Mouse (Mus musculus) embryonic facial prominence, embryonic 14.5 days (tissue): ENCODE data around the gene Zc3h4. TPM values are rescaled to one million over a fixed set of nuclear protein-coding genes. Genes with fewer than 3 reads are reported as not detected.

Experiments
- ATAC-seq: fragments of 200-750 bp; cut with Nextera tagmentation; 2 replicates; pipeline ENCODE4 v1.8.0; 2017; ENCODE audit warnings: low read depth, moderate number of reproducible peaks, moderate TSS enrichment
- DNase-seq: peaks from one replicate; pipeline ENCODE4 v3.0.0-alpha.2; 2015; ENCODE audit warnings: low spot score
- H3K27ac ChIP-seq: fragments of 300-500 bp; sonication (generic); replicated peaks from 2 replicates; pipeline ENCODE4 v1.5.1; 2014; ENCODE audit warnings: low read depth, mild to moderate bottlenecking, low read length, moderate library complexity
- H3K27me3 ChIP-seq: fragments of 300-500 bp; sonication (generic); replicated peaks from 2 replicates; pipeline ENCODE4 v1.6.1; 2014; ENCODE audit warnings: low read length; ENCODE audit not compliant: control insufficient read depth, insufficient read depth
- H3K36me3 ChIP-seq: fragments of 300-500 bp; sonication (generic); 2 replicates; pipeline ENCODE4 v1.6.1; 2014; ENCODE audit warnings: low read length, mixed read lengths; ENCODE audit not compliant: control insufficient read depth, insufficient read depth
- H3K4me1 ChIP-seq: fragments of 300-500 bp; sonication (generic); 2 replicates; pipeline ENCODE4 v1.6.1; 2014; ENCODE audit warnings: antibody characterized with exemption, low read length; ENCODE audit not compliant: control insufficient read depth, insufficient read depth
- H3K4me2 ChIP-seq: fragments of 300-500 bp; sonication (generic); 2 replicates; pipeline ENCODE4 v1.6.1; 2014; ENCODE audit warnings: low read depth, mild to moderate bottlenecking, low read length, moderate library complexity, mixed read lengths
- H3K4me3 ChIP-seq: fragments of 300-500 bp; sonication (generic); 2 replicates; pipeline ENCODE4 v1.5.1; 2014; ENCODE audit warnings: low read depth, mild to moderate bottlenecking, low read length
- H3K9ac ChIP-seq: fragments of 300-500 bp; sonication (generic); 2 replicates; pipeline ENCODE4 v1.6.1; 2014; ENCODE audit warnings: low read depth, mild to moderate bottlenecking, low read length, moderate library complexity, mixed read lengths
- H3K9me3 ChIP-seq: fragments of 300-500 bp; sonication (generic); 2 replicates; pipeline ENCODE4 v1.6.1; 2016; ENCODE audit warnings: low read length; ENCODE audit not compliant: control insufficient read depth
- WGBS: fragments of 180-500 bp; shearing (Covaris S2); extraction: QIAGEN DNeasy Blood & Tissue Kit; methylation state at CpG from one replicate; pipeline ENCODE4 v1.1.7; 2014; 5-methylcytosine and 5-hydroxymethylcytosine counted together
- polyA plus RNA-seq: library from polyadenylated mRNA; unstranded; fragments of >200 nt; fragmentation: Nextera tagmentation; extraction: Ambion mirVana; gene quantifications from 2 replicates; pipeline ENCODE4 v1.2.1, GENCODE M21; 2014

The Zc3h4 gene
- polyA plus RNA-seq, 1 experiment from 2014 or later = 12.1 TPM

DNA sequence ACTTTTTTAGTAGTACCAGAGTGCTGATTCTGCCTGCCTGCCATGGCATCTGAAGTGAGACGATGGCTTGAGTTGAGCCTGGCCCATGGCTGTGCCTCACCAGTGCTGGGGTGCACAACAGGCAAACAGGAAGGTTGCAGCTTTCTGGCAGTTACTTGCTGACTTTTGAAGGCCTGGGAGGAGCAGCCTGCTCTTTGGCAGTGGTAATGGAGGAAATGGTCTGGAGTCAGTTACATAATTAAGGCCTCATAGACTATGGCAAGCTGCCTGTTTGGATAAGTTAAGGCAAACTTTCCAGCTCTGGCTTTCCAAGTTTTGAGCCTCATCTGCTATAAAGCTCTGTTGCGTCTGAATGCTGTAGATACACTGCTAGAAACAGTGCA lies 4.4 kb downstream of the Zc3h4 start:
- Histone ChIP-seq H3K36me3 (no peaks in the 10 kb centered on the region; the same call in 1 of the 2 replicates), H3K9ac (peak overlapping the region; percentile 37; the same call in 1 of the 2 replicates), H3K4me2 (peak overlapping the region; percentile 35), H3K4me1 (peaks cover 29% of the 10 kb centered on the region), H3K27me3 (no peaks in the 10 kb centered on the region), H3K4me3 (no peak overlapping the region), H3K27ac (peak overlapping the region; percentile 89), H3K9me3 (no peaks in the 10 kb centered on the region)
- DNase-seq (peak; percentile 92), ATAC-seq (0 out of 2 replicates have a peak, but pooled peaks have one; percentile 4)
- 54% methylated on average over 2 of the region's 2 CpGs for WGBS

DNA sequence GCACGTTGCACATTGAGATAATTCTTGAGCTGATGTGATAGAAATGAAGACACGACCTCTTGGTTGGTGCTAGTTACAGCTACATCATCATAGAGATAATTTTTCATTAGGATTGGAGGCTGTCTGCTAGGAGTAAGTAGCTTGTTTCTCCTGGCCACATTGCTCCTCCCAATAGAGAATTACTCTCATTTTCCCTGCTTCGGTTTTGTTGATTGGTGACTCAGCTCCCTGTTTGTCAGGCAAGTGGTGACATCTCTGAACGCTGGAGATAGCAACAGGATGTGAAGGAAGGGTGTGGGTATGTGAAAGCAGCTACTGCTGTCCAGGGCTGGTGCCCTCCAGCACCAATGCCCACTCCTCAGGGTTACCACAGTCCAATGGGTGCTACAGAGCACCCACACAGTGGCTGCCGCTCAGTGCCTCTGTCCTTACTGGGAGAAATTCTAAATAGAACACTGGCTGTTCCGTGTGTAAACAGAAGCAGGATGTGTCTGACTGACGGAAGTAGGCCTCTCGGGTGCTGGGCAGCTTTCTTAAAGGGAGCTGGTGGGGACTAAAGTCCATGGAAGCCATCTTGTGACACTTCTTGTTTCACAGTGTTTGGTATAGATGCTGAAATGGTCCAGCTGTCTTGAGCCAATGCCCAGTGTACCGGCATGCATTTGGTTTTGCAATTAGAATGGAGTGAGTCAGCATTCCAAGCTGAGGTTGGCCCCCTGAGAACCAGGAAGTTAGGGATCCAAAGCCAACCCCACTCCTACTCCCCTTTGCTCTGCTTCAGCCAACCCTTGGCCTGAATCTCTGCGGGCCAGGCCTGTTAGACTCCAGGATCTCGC lies 5.0 kb downstream of the Zc3h4 start:
- H3K4me2 ChIP-seq = peak overlapping the region; percentile 35
- H3K9ac ChIP-seq = peak overlapping the region; percentile 50; the same call in 1 of the 2 replicates
- peak; percentile 62 for DNase-seq
- H3K9me3 ChIP-seq = no peaks in the 10 kb centered on the region
- peak; percentile 14; the same call in 1 of the 2 replicates for ATAC-seq
- peak overlapping the region; percentile 89 for H3K27ac ChIP-seq
- H3K27me3 ChIP-seq = no peaks in the 10 kb centered on the region
- H3K4me1 ChIP-seq = peaks cover 29% of the 10 kb centered on the region
- WGBS = 51% methylated on average over 11 of the region's 11 CpGs
- no peaks in the 10 kb centered on the region; the same call in 1 of the 2 replicates for H3K36me3 ChIP-seq
- peak overlapping the region; percentile 6; the same call in 1 of the 2 replicates for H3K4me3 ChIP-seq

DNA sequence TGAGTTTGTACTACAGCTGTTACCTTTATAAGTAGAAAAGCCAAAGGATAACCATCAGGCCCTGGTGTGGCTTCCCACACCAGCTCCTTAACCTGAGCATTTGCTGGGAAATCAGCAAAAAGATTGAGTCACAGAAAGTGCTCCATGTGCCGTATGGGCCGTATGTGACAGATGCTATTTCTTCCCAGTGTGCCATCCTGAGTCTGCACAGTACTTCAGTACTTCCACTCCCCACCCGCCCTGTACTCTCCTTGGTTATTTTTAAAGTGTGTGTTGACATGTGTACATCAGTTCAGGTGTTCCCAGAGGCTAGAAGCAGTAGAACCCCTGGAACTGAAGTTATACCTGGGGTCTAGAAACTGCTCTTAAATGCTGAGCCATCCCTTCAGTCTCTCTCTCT lies 6.3 kb downstream of the Zc3h4 start:
- ATAC-seq (no peak), DNase-seq (no peak)
- Histone ChIP-seq H3K4me1 (peaks cover 29% of the 10 kb centered on the region), H3K27ac (no peak overlapping the region), H3K27me3 (no peaks in the 10 kb centered on the region), H3K36me3 (no peaks in the 10 kb centered on the region; the same call in 1 of the 2 replicates), H3K4me2 (no peak overlapping the region), H3K9ac (no peak overlapping the region), H3K9me3 (no peaks in the 10 kb centered on the region), H3K4me3 (no peak overlapping the region)
- WGBS = 91% methylated on average over 3 of the region's 3 CpGs

DNA sequence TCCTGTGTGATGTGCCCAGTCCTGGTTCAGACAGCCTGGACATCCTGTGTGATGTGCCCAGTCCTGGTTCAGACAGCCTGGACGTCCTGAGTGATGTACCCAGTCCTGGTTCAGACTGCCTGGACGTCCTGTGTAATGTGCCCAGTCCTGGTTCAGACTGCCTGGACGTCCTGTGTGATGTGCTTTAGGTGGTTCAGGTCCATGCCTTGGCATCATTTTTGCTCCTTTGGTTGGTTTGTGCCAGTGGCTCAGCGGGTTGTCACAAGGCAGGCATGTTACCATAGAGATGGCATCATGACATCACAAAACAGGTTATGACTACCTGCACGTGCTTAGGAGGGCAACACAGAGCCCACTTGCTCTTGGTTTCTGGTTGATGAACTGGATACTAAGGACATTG lies 10.4 kb downstream of the Zc3h4 start:
- H3K27ac ChIP-seq = no peak overlapping the region
- DNase-seq = no peak
- no peak for ATAC-seq
- no peaks in the 10 kb centered on the region for H3K9me3 ChIP-seq
- no peaks in the 10 kb centered on the region; the same call in 1 of the 2 replicates for H3K36me3 ChIP-seq
- no peak overlapping the region for H3K4me2 ChIP-seq
- no peak overlapping the region for H3K4me3 ChIP-seq
- H3K4me1 ChIP-seq = peaks cover 2% of the 10 kb centered on the region
- no peaks in the 10 kb centered on the region for H3K27me3 ChIP-seq
- WGBS = 90% methylated on average over 5 of the region's 5 CpGs
- no peak overlapping the region for H3K9ac ChIP-seq

DNA sequence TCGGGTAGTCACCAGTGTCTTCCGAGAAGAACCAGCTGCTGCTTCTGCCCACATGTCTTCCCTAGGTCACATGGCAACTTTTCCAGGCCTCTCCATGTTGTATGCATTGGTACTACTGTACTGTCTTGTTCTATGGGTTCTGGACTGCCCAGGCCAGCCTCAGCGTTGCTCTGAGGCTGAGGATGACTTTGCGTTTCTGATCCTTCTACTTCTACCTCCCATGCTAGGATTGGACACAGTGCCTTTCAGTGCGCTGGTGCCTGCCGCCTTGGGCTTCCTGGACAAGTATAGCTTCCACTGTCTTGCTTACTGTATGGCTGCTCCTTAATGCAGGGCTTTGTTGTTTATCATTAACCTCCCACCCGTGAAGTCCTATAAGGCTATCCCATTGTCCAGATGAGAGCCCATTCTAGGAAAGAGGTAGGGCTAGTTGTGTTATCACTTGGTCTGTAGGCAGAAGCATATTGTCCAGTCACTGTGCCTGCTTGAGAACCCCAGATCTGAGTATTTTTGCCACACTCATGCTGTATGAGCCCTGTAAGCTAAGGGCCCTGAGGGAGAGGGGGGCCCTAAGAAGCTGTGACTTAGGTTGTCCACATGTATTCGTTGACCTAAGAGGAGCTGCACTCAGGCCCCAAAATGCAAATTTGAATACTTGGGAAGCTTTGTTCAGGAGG lies 11.6 kb downstream of the Zc3h4 start:
- Histone ChIP-seq H3K27ac (no peak overlapping the region), H3K9me3 (no peaks in the 10 kb centered on the region), H3K4me2 (no peak overlapping the region), H3K4me1 (no peaks in the 10 kb centered on the region), H3K27me3 (no peaks in the 10 kb centered on the region), H3K9ac (no peak overlapping the region), H3K4me3 (no peak overlapping the region), H3K36me3 (peaks cover 12% of the 10 kb centered on the region)
- ATAC-seq = no peak
- DNase-seq = no peak
- WGBS = 84% methylated on average over 8 of the region's 8 CpGs

DNA sequence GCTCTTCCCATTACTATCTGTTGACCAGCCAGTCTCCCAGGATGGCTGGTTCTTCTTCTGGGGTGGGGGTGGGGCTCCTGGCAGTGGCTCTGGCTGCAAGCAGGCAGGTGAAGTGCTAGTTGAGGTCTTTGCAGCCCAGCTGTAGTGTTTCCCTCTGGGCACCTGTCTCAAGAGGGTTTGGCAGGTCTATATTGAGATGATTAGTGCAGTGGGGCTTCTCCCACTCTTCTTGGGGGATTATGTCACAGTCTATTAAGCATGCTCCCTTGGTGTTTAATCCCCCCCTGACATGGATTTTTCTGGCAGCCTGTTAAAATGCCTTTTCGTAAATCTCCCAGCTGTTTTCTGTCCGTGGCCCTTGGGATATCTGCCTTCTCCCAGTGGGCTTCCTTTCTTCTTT lies 12.2 kb downstream of the Zc3h4 start:
- ATAC-seq = 0 out of 2 replicates have a peak, but pooled peaks have one; percentile 41
- peak; percentile 31 for DNase-seq
- WGBS = 63% methylated on average over 2 of the region's 2 CpGs
- H3K36me3 ChIP-seq = peaks cover 18% of the 10 kb centered on the region
- H3K27ac ChIP-seq = no peak overlapping the region
- H3K4me2 ChIP-seq = no peak overlapping the region
- no peaks in the 10 kb centered on the region for H3K9me3 ChIP-seq
- no peaks in the 10 kb centered on the region for H3K27me3 ChIP-seq
- no peak overlapping the region for H3K9ac ChIP-seq
- H3K4me1 ChIP-seq = no peaks in the 10 kb centered on the region
- no peak overlapping the region for H3K4me3 ChIP-seq

DNA sequence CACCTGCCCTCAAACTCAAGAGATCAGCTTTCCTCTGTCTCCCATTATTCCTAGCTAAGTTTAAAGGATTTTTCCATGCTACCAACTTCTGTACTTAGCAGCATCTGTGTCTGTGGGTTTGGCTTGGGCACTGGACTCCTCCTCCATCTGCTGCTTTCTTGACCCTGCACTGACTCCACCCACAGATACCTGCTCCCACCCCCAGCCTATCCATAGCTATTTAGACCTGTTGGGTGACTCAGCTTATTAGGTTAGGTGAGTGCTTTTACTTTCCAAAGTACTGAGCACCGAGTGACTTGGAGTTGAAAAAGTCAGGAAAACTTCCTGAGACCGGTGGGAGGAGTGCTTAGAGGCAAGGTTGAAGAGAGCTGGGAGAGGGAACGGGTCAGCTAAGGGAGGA lies 14.7 kb downstream of the Zc3h4 start:
- Histone ChIP-seq H3K36me3 (peaks cover 43% of the 10 kb centered on the region), H3K27me3 (no peaks in the 10 kb centered on the region), H3K4me2 (no peak overlapping the region), H3K4me1 (no peaks in the 10 kb centered on the region), H3K27ac (no peak overlapping the region), H3K4me3 (no peak overlapping the region), H3K9ac (no peak overlapping the region), H3K9me3 (no peaks in the 10 kb centered on the region)
- no peak for DNase-seq
- WGBS = 84% methylated on average over 3 of the region's 3 CpGs
- no peak for ATAC-seq

DNA sequence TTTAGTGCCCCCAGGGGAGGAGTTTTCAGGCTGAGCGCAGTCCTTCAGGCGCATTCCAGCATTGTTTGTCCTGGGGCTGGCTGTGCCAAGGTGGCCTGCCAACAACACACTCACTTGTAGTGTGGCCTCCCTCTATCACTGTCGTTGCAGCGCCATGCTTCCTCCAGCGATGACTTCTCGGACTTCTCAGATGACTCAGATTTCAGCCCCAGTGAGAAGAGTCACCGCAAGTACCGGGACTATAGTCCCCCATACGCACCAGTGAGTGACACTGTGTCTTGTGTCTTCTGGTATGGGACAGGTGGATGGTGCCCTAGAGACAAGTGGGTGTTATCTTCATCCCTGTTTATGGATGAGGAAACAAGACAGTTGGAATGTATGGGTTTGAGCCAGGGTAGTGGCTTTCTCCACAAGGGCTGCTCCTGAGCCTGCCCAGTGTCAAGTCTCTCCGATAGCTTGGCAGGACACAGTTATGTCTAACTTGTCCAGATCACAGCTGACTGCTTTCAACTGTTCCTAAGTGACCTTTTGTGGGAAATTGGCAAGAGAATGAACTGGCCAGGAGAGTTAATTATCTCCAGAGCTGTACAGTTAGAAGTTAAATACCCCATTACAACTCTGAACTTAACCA lies 16.5 kb downstream of the Zc3h4 start:
- no peak overlapping the region for H3K27ac ChIP-seq
- no peak for ATAC-seq
- no peak for DNase-seq
- H3K4me3 ChIP-seq = no peak overlapping the region
- H3K36me3 ChIP-seq = peaks cover 61% of the 10 kb centered on the region
- 85% methylated on average over 10 of the region's 10 CpGs for WGBS
- no peaks in the 10 kb centered on the region for H3K4me1 ChIP-seq
- H3K4me2 ChIP-seq = no peak overlapping the region
- no peaks in the 10 kb centered on the region for H3K27me3 ChIP-seq
- no peak overlapping the region for H3K9ac ChIP-seq
- no peaks in the 10 kb centered on the region for H3K9me3 ChIP-seq
